Mouse (Mus musculus): ENCODE data around the gene Dennd5a.

DNA sequence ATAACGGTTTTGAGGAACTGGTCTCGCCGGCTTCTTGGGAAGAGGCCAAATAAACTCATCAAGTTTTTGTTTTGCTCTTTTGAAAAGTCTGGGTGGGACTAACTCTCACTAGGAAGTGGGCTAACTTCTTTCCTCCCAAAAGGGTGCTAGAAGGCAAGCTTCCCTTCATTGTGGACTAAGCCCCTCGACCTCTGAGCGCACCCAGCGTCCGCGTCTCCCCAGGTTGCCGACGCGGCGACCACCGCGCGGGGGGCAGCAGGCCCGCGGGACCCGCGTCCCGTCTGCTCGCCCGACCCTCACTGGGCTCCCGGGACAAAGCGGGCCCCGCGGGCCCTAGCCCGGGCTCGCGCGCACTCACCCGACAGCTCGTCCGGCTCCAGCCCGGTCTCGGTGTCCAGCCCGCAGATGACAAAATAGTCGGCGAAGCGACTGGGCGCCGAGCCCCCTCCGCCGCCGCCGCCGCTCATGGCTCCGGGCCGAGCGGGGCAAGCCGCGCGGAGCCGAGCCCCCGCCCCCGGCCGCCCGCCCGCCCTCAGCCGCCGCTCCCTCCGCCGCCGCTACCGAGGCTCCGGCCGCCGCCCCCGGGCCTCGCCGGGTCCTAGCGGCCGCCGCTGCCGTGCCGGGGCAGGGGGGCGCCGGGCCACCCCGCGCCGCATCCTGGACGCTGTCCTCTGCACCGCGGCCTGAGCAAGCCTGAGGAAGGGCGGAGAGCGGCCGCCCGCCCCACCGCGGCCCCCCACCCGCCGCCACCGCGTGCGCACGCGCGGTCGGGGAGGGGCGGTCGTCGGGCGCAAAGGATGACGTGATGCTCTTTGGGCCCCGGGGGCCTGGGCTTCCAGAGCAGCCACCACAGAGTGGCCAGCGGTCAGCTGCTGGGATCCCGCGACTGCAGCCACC is at the start of gene Dennd5a:
- TF ChIP-seq CTCF (IDR thresholded peaks at IDR 0.05; ENCODE audit: borderline replicate concordance, insufficient read depth, low read depth, low read length) (no peak), POLR2A (IDR thresholded peaks at IDR 0.05; ENCODE audit: borderline replicate concordance, insufficient read depth, low read length) (peak; percentile 97)
